19 mouse cellular contexts compared by ENCODE assay signal in the genomic region with DNA sequence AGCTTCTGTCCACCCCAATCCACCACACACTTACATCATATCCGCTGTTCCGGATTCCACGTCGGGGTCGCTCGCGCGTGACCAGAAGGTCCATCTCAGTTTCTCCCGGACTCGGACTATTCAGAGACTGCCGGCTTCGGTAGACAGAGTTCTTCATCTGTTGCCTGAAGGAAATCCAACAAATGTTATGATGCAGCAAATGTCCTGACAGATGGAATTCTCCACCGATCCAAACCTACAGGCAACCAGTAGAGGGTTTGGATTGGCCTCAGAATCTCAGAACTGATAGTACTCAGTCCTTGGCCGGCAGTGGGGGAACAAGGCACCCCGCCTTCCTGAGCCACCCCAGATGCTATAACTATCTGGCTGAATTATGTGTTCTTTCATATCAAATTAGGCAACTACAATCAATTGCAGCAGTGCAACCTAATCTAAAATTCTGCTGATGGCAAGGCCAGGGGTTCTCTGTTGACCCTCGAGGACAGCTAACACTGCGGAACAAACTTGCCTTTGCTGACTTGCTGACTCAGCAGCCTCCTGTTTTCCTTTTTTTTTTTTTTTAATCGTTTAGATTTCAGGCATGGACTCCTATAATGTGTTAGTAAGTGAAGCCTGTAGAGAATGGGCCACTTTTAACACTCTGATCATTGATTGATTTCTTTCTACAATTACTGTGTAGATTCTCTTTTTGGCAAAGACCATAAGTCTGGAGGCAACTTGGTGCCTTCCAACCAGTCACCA.
DNase-seq lines count a peak whose midpoint lies in the region; ATAC-seq and TF ChIP-seq lines count a peak whose summit lies in the region.
"Had no signal": no experiment of that assay in that cellular context is flagged by ENCODE, and none has a peak within 500 bp of the region (broad histone marks: within the 10 kb centered on the region; RNA-seq: fewer than 3 reads in every experiment).

No protein-coding gene starts in this region.

- H3K9me3 ChIP-seq in heart, embryonic 10.5 days, result no peaks in the 10 kb centered on the region
- H3K9me3 ChIP-seq in hindbrain, embryonic 10.5 days, result no peaks in the 10 kb centered on the region
- no peaks in the 10 kb centered on the region for H3K9me3 ChIP-seq in stomach, postnatal 0 days (ENCODE audit: control insufficient read depth, low read length)
- H3K9me3 ChIP-seq: embryonic facial prominence, embryonic 12.5 days; heart, embryonic 12.5 days; hindbrain, embryonic 15.5 days; limb, embryonic 13.5 days had no signal

- no peak overlapping the region for H3K27ac ChIP-seq in heart, embryonic 10.5 days
- peak overlapping the region; percentile 86 for H3K27ac ChIP-seq in layer of hippocampus, adult 2 months
- H3K27ac ChIP-seq in hindbrain, embryonic 10.5 days, result no peak overlapping the region
- no peak overlapping the region for H3K27ac ChIP-seq in stomach, postnatal 0 days (replicated peaks)
- H3K27ac ChIP-seq: embryonic facial prominence, embryonic 12.5 days; hindbrain, embryonic 15.5 days; kidney, postnatal 0 days; limb, embryonic 13.5 days; liver, embryonic 14.5 days had no signal

- H3K9ac ChIP-seq in stomach, postnatal 0 days (ENCODE audit: low read length), result no peak overlapping the region
- H3K9ac ChIP-seq: embryonic facial prominence, embryonic 12.5 days; heart, embryonic 12.5 days; hindbrain, embryonic 15.5 days; limb, embryonic 13.5 days; liver, embryonic 14.5 days had no signal

- peak; percentile 30 for TF ChIP-seq CTCF in layer of hippocampus, adult 2 months (conservative IDR thresholded peaks at IDR 0.05)
- no peak for TF ChIP-seq CTCF in stomach, postnatal 0 days (IDR thresholded peaks at IDR 0.05; ENCODE audit: low read depth)

- 90% methylated on average over 18 of the region's 18 CpGs for WGBS in heart, embryonic 10.5 days
- 92% methylated on average over 18 of the region's 18 CpGs for WGBS in hindbrain, embryonic 10.5 days
- WGBS in stomach, postnatal 0 days, result 89% methylated on average over 18 of the region's 18 CpGs

- no peak overlapping the region for H3K4me3 ChIP-seq in heart, embryonic 10.5 days
- H3K4me3 ChIP-seq in layer of hippocampus, adult 2 months, result peak overlapping the region; percentile 49
- no peak overlapping the region for H3K4me3 ChIP-seq in hindbrain, embryonic 10.5 days
- no peak overlapping the region for H3K4me3 ChIP-seq in stomach, postnatal 0 days (ENCODE audit: low read depth, low read length)
- H3K4me3 ChIP-seq: embryonic facial prominence, embryonic 12.5 days; heart, embryonic 12.5 days; hindbrain, embryonic 15.5 days; limb, embryonic 13.5 days; myocyte had no signal

- ATAC-seq in stomach, postnatal 0 days (ENCODE audit: low FRiP score, low TSS enrichment), result no peak

- H3K4me2 ChIP-seq in stomach, postnatal 0 days (replicated peaks; ENCODE audit: low read depth), result no peak overlapping the region
- H3K4me2 ChIP-seq: embryonic facial prominence, embryonic 12.5 days; heart, embryonic 12.5 days; hindbrain, embryonic 15.5 days; limb, embryonic 13.5 days had no signal

- H3K4me1 ChIP-seq in heart, embryonic 10.5 days, result no peaks in the 10 kb centered on the region
- H3K4me1 ChIP-seq in hindbrain, embryonic 10.5 days (replicated peaks), result 0 out of 2 replicates have a peak, but pooled peaks cover 2% of the 10 kb centered on the region
- no peaks in the 10 kb centered on the region for H3K4me1 ChIP-seq in stomach, postnatal 0 days (replicated peaks; ENCODE audit: control insufficient read depth, insufficient read depth)
- H3K4me1 ChIP-seq: embryonic facial prominence, embryonic 12.5 days; heart, embryonic 12.5 days; hindbrain, embryonic 15.5 days; limb, embryonic 13.5 days had no signal

- H3K27me3 ChIP-seq in heart, embryonic 10.5 days (ENCODE audit: insufficient read depth, poor library complexity, severe bottlenecking), result peaks cover 3% of the 10 kb centered on the region; the same call in 1 of the 2 replicates
- H3K27me3 ChIP-seq in hindbrain, embryonic 10.5 days (ENCODE audit: insufficient read depth, poor library complexity, severe bottlenecking), result no peaks in the 10 kb centered on the region
- H3K27me3 ChIP-seq in stomach, postnatal 0 days (ENCODE audit: control insufficient read depth, insufficient read depth, low read length), result no peaks in the 10 kb centered on the region
- H3K27me3 ChIP-seq: embryonic facial prominence, embryonic 12.5 days; heart, embryonic 12.5 days; hindbrain, embryonic 15.5 days; limb, embryonic 13.5 days had no signal

- no peak for TF ChIP-seq EP300 in stomach, postnatal 0 days (optimal IDR thresholded peaks at IDR 0.05)

- DNase-seq in heart, adult 11 months, result peak; percentile 64
- no peak for DNase-seq in heart, embryonic 10.5 days (ENCODE audit: low spot score)
- peak; percentile 71 for DNase-seq in cerebellum, adult 8-10 months
- DNase-seq in layer of hippocampus, adult 2 months (ENCODE audit: low spot score in 2 of 2), result peak; percentile 62 to 79
- no peak for DNase-seq in hindbrain, embryonic 10.5 days (ENCODE audit: low spot score)
- DNase-seq in stomach, postnatal 0 days (ENCODE audit: low spot score), result no peak
- no peak for DNase-seq in right cerebral cortex, postnatal 36 days (ENCODE audit: low spot score in 2 of 2)
- DNase-seq: B cell, adult 2 months; gastrocnemius, postnatal 25 days; kidney, adult 11 months; midbrain, embryonic 14.5 days; thymus, adult 18-20 months had no signal

- H3K36me3 ChIP-seq in heart, embryonic 10.5 days, result no peaks in the 10 kb centered on the region
- H3K36me3 ChIP-seq in hindbrain, embryonic 10.5 days, result no peaks in the 10 kb centered on the region
- H3K36me3 ChIP-seq in stomach, postnatal 0 days (ENCODE audit: control insufficient read depth, insufficient read depth, low read length), result no peaks in the 10 kb centered on the region
- H3K36me3 ChIP-seq: embryonic facial prominence, embryonic 12.5 days; heart, embryonic 12.5 days; limb, embryonic 13.5 days had no signal

Comparison
In these comparisons a context has a peak if more than half of its experiments do, and no peak if none do; other contexts are left out.
1. DNase-seq: peak in heart, adult 11 months (single experiment), cerebellum, adult 8-10 months (single experiment) and layer of hippocampus, adult 2 months (2 of 2); none in heart, embryonic 10.5 days (single experiment), hindbrain, embryonic 10.5 days (single experiment), stomach, postnatal 0 days (single experiment) and right cerebral cortex, postnatal 36 days (0 of 2).